Mouse (Mus musculus) retina, postnatal 1 day (tissue): ENCODE data around the gene Cep170b.

ENCODE experiments used
- DNase-seq: peaks from one replicate; pipeline ENCODE4 v3.0.0-alpha.2; 2012

The Cep170b gene

GRCm38 (mm10) chr12:112720216-112720615 lies at the start of gene Cep170b:
TSS of gene Cep170b (plus strand) at chr12:112720455.
- DNase-seq, result no peak

- peak; percentile 70 for DNase-seq
Observed at GRCm38 (mm10) chr12:112670718-112671393, 49.4 kb upstream of the Cep170b start.

DNA sequence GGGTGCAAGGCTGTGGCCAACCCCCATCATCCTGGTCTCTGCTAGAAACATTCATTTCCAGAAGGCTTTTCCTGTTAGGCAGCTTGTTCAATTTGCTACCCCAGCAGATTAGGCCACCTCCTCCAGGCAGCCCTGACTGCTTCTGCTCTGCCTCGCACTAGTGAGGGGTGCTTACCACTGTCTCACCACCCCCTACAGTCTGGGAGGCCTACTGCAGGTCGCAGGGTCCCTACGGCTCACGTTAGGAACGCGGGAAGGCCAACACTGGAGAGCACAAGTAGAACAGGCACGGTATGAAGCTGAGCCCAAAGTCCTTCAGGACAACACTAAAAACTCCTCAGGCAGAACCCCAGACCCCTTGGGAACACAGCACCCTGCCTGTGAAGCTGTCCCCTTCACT lies 48.4 kb upstream of the Cep170b start:
- peak; percentile 50 for DNase-seq

- peak; percentile 75 for DNase-seq
Observed at GRCm38 (mm10) chr12:112672744-112673575, 47.3 kb upstream of the Cep170b start.

DNA sequence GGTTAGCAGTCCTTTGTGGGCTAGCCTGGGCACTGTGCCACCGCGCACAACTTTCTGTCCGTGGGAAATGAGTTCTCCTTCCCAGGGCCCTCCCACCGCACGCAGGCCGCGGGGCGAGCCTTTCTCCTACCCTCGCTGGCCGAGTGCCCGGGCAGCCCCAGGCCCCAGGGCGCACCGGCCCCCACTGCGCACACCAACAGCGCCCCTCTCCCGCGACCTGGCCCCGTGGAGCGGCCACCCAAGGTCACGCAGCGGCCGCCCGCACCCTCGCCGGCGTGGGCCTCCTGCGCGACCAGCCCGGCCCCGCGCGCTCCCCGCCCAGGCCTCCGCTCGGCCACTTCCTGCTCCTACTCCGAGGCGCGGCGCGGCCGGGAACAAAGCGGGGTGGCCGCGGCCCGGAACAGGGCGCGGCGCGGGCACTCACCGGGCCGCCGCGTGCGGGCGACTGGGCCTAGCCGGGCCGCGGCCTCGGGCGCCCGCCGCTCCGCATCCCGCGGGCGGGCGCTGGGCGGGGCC lies 46.6 kb upstream of the Cep170b start:
- DNase-seq, result peak; percentile 69

- peak; percentile 63 for DNase-seq
Observed at GRCm38 (mm10) chr12:112674132-112675011, 45.9 kb upstream of the Cep170b start, which contains the start of gene Akt1. TSS of gene Akt1 (minus strand) at chr12:112674884.

DNA sequence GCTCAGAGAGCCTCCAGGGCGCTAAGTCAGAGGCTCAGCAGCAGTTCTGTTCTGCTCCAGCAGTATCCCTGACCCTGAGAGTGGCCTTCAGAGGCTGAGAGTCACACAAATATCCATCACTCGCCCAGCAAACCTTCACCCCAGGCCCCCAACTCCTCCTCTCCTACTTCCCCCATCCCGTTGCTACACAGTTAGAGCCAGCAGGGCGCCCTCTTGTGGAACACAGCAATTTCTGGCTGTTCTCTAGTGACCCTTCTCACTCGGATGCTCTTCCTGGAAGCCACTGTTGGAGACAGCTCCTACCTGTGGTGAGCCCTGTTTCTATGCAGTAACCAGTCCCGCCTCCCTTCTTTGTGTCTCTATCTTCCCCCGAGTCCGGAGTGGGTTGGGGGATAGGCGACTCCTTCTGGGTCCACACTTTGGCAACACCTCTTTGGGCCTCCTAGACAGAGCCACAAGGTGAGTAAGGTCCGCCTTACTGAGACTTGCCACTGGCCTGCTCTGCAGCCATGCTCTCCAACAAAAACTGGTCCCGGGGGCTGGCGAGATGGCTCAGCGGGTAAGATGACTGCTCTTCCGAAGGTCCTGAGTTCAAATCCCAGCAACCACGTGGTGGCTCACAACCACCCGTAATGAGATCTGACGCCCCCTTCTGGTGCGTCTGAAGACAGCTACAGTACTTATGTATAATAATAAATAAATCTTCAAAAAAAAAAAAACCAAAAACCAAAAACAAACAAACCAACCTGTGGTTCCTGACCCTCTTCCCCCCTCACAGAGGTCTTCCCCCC lies 44.8 kb upstream of the Cep170b start:
- DNase-seq, result peak; percentile 94

DNA sequence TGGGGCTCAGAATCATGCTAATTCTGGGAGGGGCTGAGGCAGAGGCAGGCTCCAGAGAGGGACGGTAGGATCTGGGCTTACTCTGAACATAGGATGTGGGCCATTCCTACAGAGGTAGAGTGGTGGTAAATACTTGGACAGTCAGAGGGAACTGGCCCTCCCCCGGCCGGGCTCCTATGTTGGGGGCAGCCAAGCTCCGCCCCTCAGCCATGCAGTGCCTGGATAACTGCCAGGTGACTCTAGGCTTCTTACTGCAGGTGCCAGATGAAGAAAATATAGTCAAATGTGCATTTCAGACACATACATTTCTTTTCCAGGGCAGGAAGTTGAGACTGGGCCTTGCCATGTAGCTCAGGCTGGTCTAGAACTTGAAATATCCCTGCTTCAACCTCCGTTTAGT lies 43.2 kb upstream of the Cep170b start:
- DNase-seq, result no peak

DNA sequence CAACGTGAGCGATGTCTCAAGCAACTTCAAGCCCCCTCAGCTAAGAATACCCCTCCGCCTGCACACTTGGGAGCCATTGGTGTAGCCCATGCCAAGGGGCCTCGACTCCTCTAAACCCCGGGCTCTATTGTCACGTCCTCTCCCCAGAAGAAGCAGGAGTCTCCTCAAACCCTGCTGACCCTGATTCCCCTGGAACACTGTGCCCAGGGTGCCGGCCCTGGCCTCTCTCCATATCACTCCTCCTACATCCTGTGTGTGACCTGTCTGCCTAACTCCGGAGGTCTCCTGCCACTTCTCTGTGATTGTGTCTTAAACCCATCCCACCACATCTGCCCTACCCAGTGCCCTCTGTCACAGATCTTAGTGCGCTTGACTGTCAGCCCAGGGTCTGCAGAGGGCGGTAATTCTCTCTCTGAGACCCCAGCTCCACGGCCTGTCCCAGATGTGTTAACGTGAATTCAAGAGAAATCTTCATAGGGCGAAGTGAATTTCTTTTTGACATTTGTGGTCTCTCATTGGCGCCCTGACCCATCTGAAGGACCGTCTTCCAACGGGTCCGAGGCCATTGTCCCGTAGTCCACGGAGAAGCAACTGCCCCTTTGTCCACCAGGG lies 42.2 kb upstream of the Cep170b start:
- DNase-seq, result peak; percentile 52

GRCm38 (mm10) chr12:112678555-112679026 lies 41.7 kb upstream of the Cep170b start, which contains the start of gene Zbtb42:
TSS of gene Zbtb42 (plus strand) at chr12:112678828.
- DNase-seq, result peak; percentile 92

DNA sequence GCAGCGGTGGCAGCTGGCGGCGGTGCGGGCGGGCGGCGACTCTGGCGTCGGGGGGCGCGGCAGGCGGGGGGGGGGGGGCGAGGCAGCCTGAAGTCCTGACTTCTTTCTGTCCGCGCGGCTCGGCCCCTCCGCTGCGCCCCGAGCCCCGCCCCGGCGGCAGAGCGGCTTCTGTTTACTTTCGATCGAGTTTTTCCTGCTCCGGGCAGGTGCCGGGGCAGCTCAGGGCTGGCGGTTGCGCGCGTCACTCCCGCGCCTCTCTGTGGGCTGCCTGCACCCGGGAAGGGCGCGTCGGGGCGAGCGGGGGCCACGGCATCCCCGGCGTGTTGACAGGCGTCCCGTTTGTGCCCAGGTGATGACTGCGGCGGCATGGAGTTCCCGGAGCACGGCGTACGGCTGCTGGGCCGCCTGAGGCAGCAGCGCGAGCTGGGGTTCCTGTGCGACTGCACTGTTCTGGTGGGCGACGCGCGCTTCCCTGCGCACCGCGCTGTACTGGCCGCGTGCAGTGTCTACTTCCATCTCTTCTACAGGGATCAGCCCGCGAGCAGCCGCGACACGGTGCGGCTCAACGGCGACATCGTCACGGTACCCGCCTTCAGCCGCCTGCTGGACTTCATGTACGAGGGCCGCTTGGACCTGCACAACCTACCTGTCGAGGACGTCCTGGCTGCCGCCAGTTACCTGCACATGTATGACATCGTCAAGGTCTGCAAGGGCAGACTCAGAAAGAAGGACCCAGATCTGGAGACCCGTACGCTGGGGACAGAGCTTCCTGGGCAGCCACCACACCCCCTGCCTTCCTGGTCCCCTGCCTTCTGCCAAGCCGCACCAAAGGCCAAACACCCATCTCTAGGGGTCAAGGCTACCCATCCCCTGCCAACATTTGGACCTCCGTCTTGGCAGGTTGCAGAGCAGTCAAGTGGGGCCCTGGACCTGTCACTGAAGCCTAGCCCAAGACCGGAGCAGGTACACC lies 40.9 kb upstream of the Cep170b start:
- DNase-seq, result no peak

GRCm38 (mm10) chr12:112683351-112683750 lies 36.9 kb upstream of the Cep170b start:
- no peak for DNase-seq

- no peak for DNase-seq
Observed at GRCm38 (mm10) chr12:112688458-112688857, 31.8 kb upstream of the Cep170b start.

DNA sequence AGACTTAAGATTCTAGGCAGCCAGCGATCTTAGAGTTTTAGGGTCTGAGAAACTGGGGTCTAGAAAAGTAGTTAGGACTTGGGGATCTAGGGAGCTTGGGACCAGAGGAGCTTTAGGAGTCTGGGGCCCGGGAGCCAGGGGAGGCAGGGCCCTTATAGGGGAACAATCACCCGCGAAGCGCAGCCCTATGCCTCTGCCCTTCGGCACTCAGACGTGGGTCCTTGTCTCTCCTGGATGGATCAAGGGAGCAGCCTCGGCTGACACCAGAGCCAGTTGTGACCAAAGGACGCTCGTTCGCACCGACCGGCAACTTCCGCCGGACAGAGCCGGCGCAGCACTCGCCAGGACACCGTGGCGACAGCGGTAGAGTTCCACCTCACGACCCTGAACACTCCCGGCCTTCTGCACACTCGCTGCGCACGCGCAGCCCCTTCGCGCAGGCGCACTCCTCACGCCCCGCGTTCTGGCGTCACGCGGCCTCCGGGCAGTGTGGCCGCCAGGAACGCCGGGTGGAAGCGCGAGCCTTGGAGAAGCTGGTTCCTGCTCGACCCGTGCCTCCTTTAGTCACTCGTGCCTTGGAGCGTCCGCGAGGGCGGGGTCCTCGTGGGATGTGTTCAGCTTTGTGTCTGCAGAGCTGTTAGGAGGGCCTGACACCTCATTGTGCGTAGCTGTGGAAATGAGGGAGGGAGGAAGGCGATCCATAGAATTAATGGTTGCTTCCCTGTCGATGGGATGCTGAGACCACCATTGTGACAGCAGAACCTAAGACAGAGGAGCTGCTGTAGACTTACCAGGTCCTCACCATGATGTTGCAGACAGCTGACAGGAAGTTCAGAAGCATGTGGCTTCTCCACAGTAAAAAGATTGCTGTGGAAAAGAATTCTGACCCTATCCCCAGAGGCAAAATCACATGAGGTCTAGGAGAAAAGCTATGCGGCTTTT lies 26.8 kb upstream of the Cep170b start:
- DNase-seq, result peak; percentile 97

DNA sequence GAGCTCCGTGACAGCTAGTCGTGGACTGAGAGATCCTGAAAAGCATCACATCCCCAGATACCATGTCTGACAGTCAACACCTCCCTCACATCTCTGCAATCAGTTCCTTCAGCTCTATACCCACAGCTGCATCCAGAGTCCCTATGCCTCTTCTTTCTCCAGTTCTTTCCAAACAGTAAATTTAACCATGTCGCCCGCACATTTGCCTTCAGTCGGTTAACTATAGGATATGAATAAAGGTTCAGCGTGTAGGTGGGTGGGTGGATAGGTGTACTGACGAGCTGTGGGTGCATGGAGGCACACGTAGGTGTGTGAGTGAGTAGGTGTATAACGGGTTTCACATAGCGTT lies 26.2 kb upstream of the Cep170b start:
- DNase-seq, result no peak

DNA sequence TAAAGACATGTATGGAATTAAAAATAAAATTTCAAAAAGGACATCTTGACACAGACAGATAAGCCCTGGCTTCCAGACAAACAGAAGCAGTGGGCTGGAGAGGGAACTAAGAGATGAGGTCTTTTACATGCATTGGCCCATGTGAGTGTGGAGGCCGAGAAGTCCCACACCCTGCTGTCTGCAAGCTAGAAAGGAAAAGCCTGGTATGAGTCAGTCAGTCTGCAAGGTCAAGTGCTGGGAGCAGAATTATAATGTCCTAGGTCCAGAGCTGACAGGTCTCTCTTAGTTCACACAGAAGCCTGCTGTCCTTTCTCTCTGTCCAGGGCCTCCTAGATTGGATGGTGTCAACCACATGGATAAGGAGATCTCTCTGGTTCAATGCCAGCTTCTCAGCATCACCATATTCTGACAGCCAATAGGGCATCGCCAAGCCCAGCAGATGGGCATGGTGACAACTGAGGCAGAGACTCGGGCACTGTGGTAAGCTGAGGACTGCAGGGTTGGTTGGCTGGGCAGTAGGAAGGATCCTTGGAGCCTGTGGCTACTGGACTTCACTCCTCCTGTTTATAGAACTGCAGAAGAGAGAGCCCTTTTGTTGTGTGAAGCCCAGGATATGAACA lies 23.3 kb upstream of the Cep170b start:
- DNase-seq, result no peak

DNA sequence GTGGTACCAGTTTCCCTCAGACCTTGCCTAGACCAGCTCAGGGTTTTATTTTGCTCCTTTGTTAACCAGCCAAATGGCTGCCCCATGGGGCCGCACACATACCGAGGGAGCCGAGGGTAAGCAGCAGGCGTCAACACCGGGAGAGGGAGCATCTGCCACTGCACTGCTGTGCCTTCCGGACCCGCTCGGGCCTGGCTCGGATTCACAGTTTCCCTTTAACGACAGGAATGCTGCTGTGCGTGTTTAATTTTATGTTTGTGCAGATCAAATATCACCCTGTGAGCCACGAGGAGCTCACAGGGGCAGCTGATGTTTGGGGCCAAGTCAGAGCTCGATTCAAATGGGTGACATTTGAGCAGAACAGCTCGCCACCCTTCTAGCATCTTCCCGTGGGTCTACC lies 19.7 kb upstream of the Cep170b start:
- no peak for DNase-seq
